Mouse (Mus musculus): Measurements from ENCODE around the gene Mettl21a.
"Not testable (repeated sequence)": the region's sequence is repeated elsewhere in the genome, so short reads cannot be mapped to it uniquely, and the experiment has no call there.

Mettl21a gene

GRCm38 (mm10) chr1:64609976-64610375 is 7.1 kb downstream of the Mettl21a start:
- DNase-seq = no peak

GRCm38 (mm10) chr1:64609145-64609544 is 7.9 kb downstream of the Mettl21a start:
- DNase-seq = no peak

- no peak for DNase-seq
These were observed 13.7 kb downstream of the Mettl21a start for GRCm38 (mm10) chr1:64603381-64603780.

- no peak for DNase-seq
These were observed 15.7 kb downstream of the Mettl21a start for GRCm38 (mm10) chr1:64601242-64601842.

GRCm38 (mm10) chr1:64600413-64601077 is 16.5 kb downstream of the Mettl21a start:
- no peak for DNase-seq

- DNase-seq = no peak
These were observed 18.1 kb downstream of the Mettl21a start for GRCm38 (mm10) chr1:64598926-64599325.

- no peak for DNase-seq
These were observed 38.2 kb downstream of the Mettl21a start for GRCm38 (mm10) chr1:64578801-64579200.

- DNase-seq = not testable (repeated sequence)
These were observed 39.1 kb downstream of the Mettl21a start for GRCm38 (mm10) chr1:64577911-64578310.

- no peak for DNase-seq
These were observed 40.3 kb downstream of the Mettl21a start for GRCm38 (mm10) chr1:64576732-64577131.

GRCm38 (mm10) chr1:64576022-64576421 is 41.0 kb downstream of the Mettl21a start:
- DNase-seq = no peak

- no peak for DNase-seq
These were observed 48.8 kb downstream of the Mettl21a start for GRCm38 (mm10) chr1:64568206-64568605.

- DNase-seq = no peak
These were observed 56.9 kb downstream of the Mettl21a start for GRCm38 (mm10) chr1:64560105-64560504.

Data from thymus, postnatal 14 days (tissue).